Comparison of ENCODE assay signal across 9 mouse cellular contexts in the genomic region with DNA sequence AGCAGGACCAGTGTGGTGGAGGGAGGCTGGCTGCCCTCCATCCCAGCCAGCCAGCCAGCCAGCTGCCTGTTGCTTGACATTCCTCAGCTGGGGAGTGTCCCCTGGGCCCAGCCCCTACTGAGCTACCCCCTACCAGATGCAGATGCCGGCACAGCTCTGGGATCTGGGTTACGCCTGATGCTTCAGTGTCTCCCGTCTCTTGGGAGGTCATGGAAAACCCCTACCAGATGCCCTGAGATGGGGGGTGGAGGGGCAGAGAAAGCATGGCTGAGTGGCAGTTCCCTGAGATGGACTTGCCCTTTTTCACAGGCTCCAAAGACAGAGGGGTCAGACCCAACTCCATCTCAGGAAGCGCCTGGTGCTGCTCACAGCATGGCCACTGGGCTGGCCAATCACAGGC. TPM values are rescaled to one million over a fixed set of nuclear protein-coding genes. Genes with fewer than 3 reads are reported as not detected.
DNase-seq lines count a peak whose midpoint lies in the region; ATAC-seq and TF ChIP-seq lines count a peak whose summit lies in the region.
"Had no signal": no experiment of that assay in that cellular context is flagged by ENCODE, and none has a peak within 500 bp of the region (broad histone marks: within the 10 kb centered on the region; RNA-seq: fewer than 3 reads in every experiment).

No protein-coding gene starts in this region.

- TF ChIP-seq POLR2A in bone marrow macrophage, adult 2 months (IDR thresholded peaks at IDR 0.05; ENCODE audit: borderline replicate concordance, low read depth, low read length): no peak

- DNase-seq in heart, adult 8-10 months (ENCODE audit: low spot score): no peak
- no peak for DNase-seq in layer of hippocampus, adult 9-11 months
- no peak for DNase-seq in urinary bladder, postnatal 25 days (ENCODE audit: low spot score)

- peaks cover 92% of the 10 kb centered on the region for H3K4me1 ChIP-seq in heart, embryonic 12.5 days (replicated peaks)
- peaks cover 65% of the 10 kb centered on the region for H3K4me1 ChIP-seq in bone marrow macrophage, adult 2 months (ENCODE audit: control insufficient read depth, insufficient read depth, low read length)
- peaks cover 82% of the 10 kb centered on the region for H3K4me1 ChIP-seq in intestine, embryonic 15.5 days (replicated peaks)
- H3K4me1 ChIP-seq in midbrain, embryonic 16.5 days (ENCODE audit: control insufficient read depth, insufficient read depth, low read length): peaks cover 79% of the 10 kb centered on the region

- H3K36me3 ChIP-seq in heart, embryonic 12.5 days: no peaks in the 10 kb centered on the region
- no peaks in the 10 kb centered on the region for H3K36me3 ChIP-seq in intestine, embryonic 15.5 days
- no peaks in the 10 kb centered on the region for H3K36me3 ChIP-seq in midbrain, embryonic 16.5 days (ENCODE audit: control insufficient read depth, insufficient read depth, low read length)

- no peak overlapping the region for H3K4me3 ChIP-seq in heart, embryonic 12.5 days
- H3K4me3 ChIP-seq in bone marrow macrophage, adult 2 months (ENCODE audit: insufficient read depth, low read length): peak overlapping the region; percentile 45
- no peak overlapping the region for H3K4me3 ChIP-seq in intestine, embryonic 15.5 days (replicated peaks)
- no peak overlapping the region for H3K4me3 ChIP-seq in midbrain, embryonic 16.5 days (ENCODE audit: low read depth, low read length)

- H3K4me2 ChIP-seq in heart, embryonic 12.5 days: no peak overlapping the region
- peak overlapping the region; percentile 29; the same call in 1 of the 2 replicates for H3K4me2 ChIP-seq in intestine, embryonic 15.5 days (replicated peaks)
- H3K4me2 ChIP-seq in midbrain, embryonic 16.5 days (ENCODE audit: low read length): peak overlapping the region; percentile 2; the same call in 1 of the 2 replicates

- TF ChIP-seq CTCF in bone marrow macrophage, adult 2 months (IDR thresholded peaks at IDR 0.05; ENCODE audit: low read depth, low read length): no peak

- H3K27me3 ChIP-seq in heart, embryonic 12.5 days (replicated peaks): no peaks in the 10 kb centered on the region
- no peaks in the 10 kb centered on the region for H3K27me3 ChIP-seq in intestine, embryonic 15.5 days (replicated peaks)
- H3K27me3 ChIP-seq in midbrain, embryonic 16.5 days (ENCODE audit: control insufficient read depth, insufficient read depth, low read depth, low read length): no peaks in the 10 kb centered on the region
- H3K27me3 ChIP-seq: Patski had no signal

- ATAC-seq in heart, embryonic 12.5 days (ENCODE audit: insufficient number of reproducible peaks, low FRiP score): no peak
- no peak for ATAC-seq in intestine, embryonic 15.5 days
- ATAC-seq in midbrain, embryonic 16.5 days: no peak
- no peak for ATAC-seq in activated CD4-positive, CD25-positive, alpha-beta regulatory T cell, adult 4 months

- H3K9ac ChIP-seq in heart, embryonic 12.5 days: no peak overlapping the region
- no peak overlapping the region for H3K9ac ChIP-seq in intestine, embryonic 15.5 days
- peak overlapping the region; percentile 22; the same call in 1 of the 2 replicates for H3K9ac ChIP-seq in midbrain, embryonic 16.5 days (ENCODE audit: low read depth, low read length)

- no peaks in the 10 kb centered on the region for H3K9me3 ChIP-seq in heart, embryonic 12.5 days (replicated peaks)
- H3K9me3 ChIP-seq in intestine, embryonic 15.5 days: no peaks in the 10 kb centered on the region
- H3K9me3 ChIP-seq in midbrain, embryonic 16.5 days (replicated peaks; ENCODE audit: control insufficient read depth, low read length, poor library complexity, severe bottlenecking): no peaks in the 10 kb centered on the region

- H3K27ac ChIP-seq in heart, embryonic 12.5 days (ENCODE audit: poor library complexity, severe bottlenecking): 0 out of 2 replicates have a peak overlapping the region, but pooled peaks have one; percentile 83
- peak overlapping the region; percentile 88 for H3K27ac ChIP-seq in bone marrow macrophage, adult 2 months (ENCODE audit: insufficient read depth, low read depth, low read length)
- peak overlapping the region; percentile 66 for H3K27ac ChIP-seq in intestine, embryonic 15.5 days
- H3K27ac ChIP-seq in midbrain, embryonic 16.5 days (ENCODE audit: low read length): no peak overlapping the region

- WGBS in heart, embryonic 12.5 days: 45% methylated on average over 4 of the region's 4 CpGs
- 52% methylated on average over 4 of the region's 4 CpGs for WGBS in intestine, embryonic 15.5 days
- 41% methylated on average over 4 of the region's 4 CpGs for WGBS in midbrain, embryonic 16.5 days

RNA-seq across cellular contexts. Expression of a gene that starts 5.4 kb away (rescaled TPM):
- polyA plus RNA-seq in heart, embryonic 12.5 days (2016; fragmentation: Nextera tagmentation; extraction: Ambion mirVana): 3.3 and 3.4 TPM in 2 replicates
- total RNA-seq in heart, adult 8-10 months (2022): 1 to 10 TPM in 1 of 4 experiments, under 1 TPM in 3; 0.57 to 1.3 (median 0.67) TPM
- polyA plus RNA-seq in bone marrow macrophage, adult 2 months (2012; ENCODE audit: insufficient read depth, insufficient read length, missing spikeins): 16.2 and 17.9 TPM in 2 replicates
- polyA plus RNA-seq in intestine, embryonic 15.5 days (2015; fragmentation: Nextera tagmentation; extraction: Ambion mirVana): 4.1 and 5.9 TPM in 2 replicates
- 47.9 and 55.7 TPM in 2 replicates for polyA plus RNA-seq in midbrain, embryonic 16.5 days (2015; fragmentation: Nextera tagmentation; extraction: Ambion mirVana)
- polyA plus RNA-seq in activated CD4-positive, CD25-positive, alpha-beta regulatory T cell, adult 4 months (2017; shearing (Covaris generic)): 10 to 100 TPM; 26.6 to 31.2 TPM
